ENCODE assay signal across 23 mouse cellular contexts in the genomic region with DNA sequence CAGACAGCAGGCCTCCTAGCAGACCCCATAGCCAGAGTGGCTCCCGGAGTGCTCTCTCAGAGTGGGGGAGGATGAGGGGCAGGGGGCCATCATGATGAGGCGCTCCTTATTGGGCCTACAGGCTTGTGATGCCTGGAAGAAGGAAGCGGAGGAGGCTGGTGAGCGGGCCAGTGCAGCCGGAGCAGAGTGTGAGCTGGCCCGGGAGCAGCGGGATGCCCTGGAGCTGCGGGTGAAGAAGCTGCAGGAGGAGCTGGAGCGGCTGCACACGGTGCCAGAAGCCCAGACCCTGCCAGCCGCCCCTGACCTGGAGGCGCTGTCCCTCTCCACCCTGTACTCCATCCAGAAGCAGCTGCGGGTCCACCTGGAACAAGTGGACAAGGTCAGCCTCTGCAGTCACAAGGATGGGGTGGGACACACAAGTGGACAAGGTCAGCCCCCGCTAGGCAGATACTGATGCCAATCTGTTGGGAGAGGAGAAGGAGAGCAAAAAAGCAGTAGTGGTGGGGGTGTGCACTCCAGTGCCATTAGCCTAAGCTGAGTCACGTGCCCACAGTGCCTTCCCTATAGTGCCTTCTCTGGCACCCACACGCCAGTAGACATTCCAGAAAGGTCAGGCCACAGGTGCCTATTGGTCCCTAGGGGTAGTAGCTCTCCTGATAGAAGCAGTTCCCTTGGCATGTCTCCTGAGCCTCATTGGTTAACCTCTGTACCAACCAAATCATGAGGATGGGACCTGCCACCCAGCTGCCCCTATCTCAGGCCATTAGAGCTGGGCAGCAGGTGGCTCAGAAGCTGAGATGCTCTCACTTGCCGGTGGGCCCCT. TPM values are rescaled to one million over a fixed set of nuclear protein-coding genes. Genes with fewer than 3 reads are reported as not detected.
DNase-seq lines count a peak whose midpoint lies in the region; ATAC-seq and TF ChIP-seq lines count a peak whose summit lies in the region.
"Had no signal": no experiment of that assay in that cellular context is flagged by ENCODE, and none has a peak within 500 bp of the region (broad histone marks: within the 10 kb centered on the region; RNA-seq: fewer than 3 reads in every experiment).

No protein-coding gene starts in this region.

- H3K9me3 ChIP-seq in megakaryocyte, embryonic 14.5 days, result no peaks in the 10 kb centered on the region
- no peaks in the 10 kb centered on the region for H3K9me3 ChIP-seq in embryonic facial prominence, embryonic 12.5 days
- H3K9me3 ChIP-seq in forebrain, embryonic 11.5 days (ENCODE audit: control insufficient read depth, low read length), result no peaks in the 10 kb centered on the region
- H3K9me3 ChIP-seq: forebrain, embryonic 13.5 days; heart, embryonic 13.5 days; kidney, embryonic 15.5 days; limb, embryonic 13.5 days had no signal

- 91% methylated on average over 17 of the region's 17 CpGs for WGBS in embryonic facial prominence, embryonic 12.5 days
- WGBS in forebrain, embryonic 11.5 days, result 93% methylated on average over 17 of the region's 17 CpGs

- H3K27ac ChIP-seq in layer of hippocampus, adult 2 months, result peak overlapping the region; percentile 90
- peak overlapping the region; percentile 31; the same call in 1 of the 2 replicates for H3K27ac ChIP-seq in embryonic facial prominence, embryonic 12.5 days
- H3K27ac ChIP-seq in forebrain, embryonic 11.5 days (ENCODE audit: low read depth, low read length), result no peak overlapping the region
- H3K27ac ChIP-seq: forebrain, embryonic 13.5 days; heart, adult 2 months; kidney, embryonic 15.5 days; limb, embryonic 13.5 days had no signal

- ATAC-seq in megakaryocyte, adult 5-6 weeks (ENCODE audit: poor library complexity, severe bottlenecking), result no peak
- ATAC-seq in embryonic facial prominence, embryonic 12.5 days (ENCODE audit: insufficient number of reproducible peaks, insufficient read depth, low FRiP score, low TSS enrichment), result no peak
- no peak for ATAC-seq in forebrain, embryonic 11.5 days (replicated peaks; ENCODE audit: low FRiP score)
- ATAC-seq: forebrain, embryonic 13.5 days; hindbrain, embryonic 16.5 days; intestine, embryonic 16.5 days had no signal

- H3K4me1 ChIP-seq in megakaryocyte, embryonic 14.5 days, result peaks cover 97% of the 10 kb centered on the region
- no peaks in the 10 kb centered on the region for H3K4me1 ChIP-seq in embryonic facial prominence, embryonic 12.5 days
- H3K4me1 ChIP-seq in forebrain, embryonic 11.5 days (replicated peaks; ENCODE audit: control insufficient read depth, insufficient read depth, low read length), result no peaks in the 10 kb centered on the region
- H3K4me1 ChIP-seq: kidney, embryonic 15.5 days; limb, embryonic 13.5 days had no signal

- DNase-seq in cerebellum, adult 9-10 months, result peak; percentile 59
- no peak for DNase-seq in cerebellum, postnatal 14 days
- no peak for DNase-seq in layer of hippocampus, adult 2 months (ENCODE audit: low spot score in 2 of 2)
- DNase-seq in layer of hippocampus, postnatal 36 days, result no peak
- DNase-seq in forebrain, embryonic 11.5 days (ENCODE audit: low spot score), result no peak
- DNase-seq: adrenal gland, adult 2 months; B cell, adult 2 months; gastrocnemius, postnatal 36 days; heart, adult 2 months; heart, postnatal 36 days; lung, adult 2 months; midbrain, embryonic 14.5 days; spleen, adult 18-20 months; thymus, postnatal 14 days had no signal

- H3K9ac ChIP-seq in embryonic facial prominence, embryonic 12.5 days, result no peak overlapping the region
- H3K9ac ChIP-seq in forebrain, embryonic 11.5 days (ENCODE audit: low read length), result no peak overlapping the region
- H3K9ac ChIP-seq: forebrain, embryonic 13.5 days; kidney, embryonic 15.5 days; limb, embryonic 13.5 days had no signal

- H3K27me3 ChIP-seq in megakaryocyte, embryonic 14.5 days (replicated peaks), result no peaks in the 10 kb centered on the region
- no peaks in the 10 kb centered on the region for H3K27me3 ChIP-seq in embryonic facial prominence, embryonic 12.5 days
- no peaks in the 10 kb centered on the region for H3K27me3 ChIP-seq in forebrain, embryonic 11.5 days (ENCODE audit: control insufficient read depth, insufficient read depth, low read length)
- H3K27me3 ChIP-seq: forebrain, embryonic 13.5 days; heart, embryonic 13.5 days; kidney, embryonic 15.5 days; limb, embryonic 13.5 days had no signal

- H3K4me3 ChIP-seq in layer of hippocampus, adult 2 months, result no peak overlapping the region
- peak overlapping the region; percentile 15 for H3K4me3 ChIP-seq in megakaryocyte, embryonic 14.5 days (replicated peaks)
- H3K4me3 ChIP-seq in embryonic facial prominence, embryonic 12.5 days, result no peak overlapping the region
- no peak overlapping the region for H3K4me3 ChIP-seq in forebrain, embryonic 11.5 days (ENCODE audit: low read depth, low read length)
- H3K4me3 ChIP-seq: forebrain, embryonic 13.5 days; heart, adult 2 months; heart, embryonic 13.5 days; kidney, embryonic 15.5 days; limb, embryonic 13.5 days had no signal

- no peak for TF ChIP-seq CTCF in layer of hippocampus, adult 2 months (conservative IDR thresholded peaks at IDR 0.05)

- no peak overlapping the region for H3K4me2 ChIP-seq in embryonic facial prominence, embryonic 12.5 days (replicated peaks)
- no peak overlapping the region for H3K4me2 ChIP-seq in forebrain, embryonic 11.5 days (ENCODE audit: low read depth, low read length, severe bottlenecking)
- H3K4me2 ChIP-seq: forebrain, embryonic 13.5 days; heart, embryonic 13.5 days; kidney, embryonic 15.5 days; limb, embryonic 13.5 days had no signal

- H3K36me3 ChIP-seq in megakaryocyte, embryonic 14.5 days (replicated peaks; ENCODE audit: low read length), result peaks cover 100% of the 10 kb centered on the region
- peaks cover 89% of the 10 kb centered on the region for H3K36me3 ChIP-seq in embryonic facial prominence, embryonic 12.5 days
- H3K36me3 ChIP-seq in forebrain, embryonic 11.5 days (ENCODE audit: control insufficient read depth, insufficient read depth, low read length), result peaks cover 17% of the 10 kb centered on the region

RNA-seq across cellular contexts. Expression of gene Unc13d, which starts 18.7 kb away (rescaled TPM):
- total RNA-seq in layer of hippocampus, adult 2 months (2021), result 1 to 10 TPM; 1.3 to 2.1 TPM
- 1 to 10 TPM; 1.9 to 2.4 TPM for total RNA-seq in layer of hippocampus, postnatal 36 days (2021)
- 221 and 384 TPM in 2 replicates for polyA plus RNA-seq in megakaryocyte, embryonic 14.5 days (2012; ENCODE audit: insufficient read depth, low replicate concordance)
- 16.5 and 18.2 TPM in 2 replicates for total RNA-seq in megakaryocyte, adult 5-6 weeks (2015)
- 26.7 and 27.7 TPM in 2 replicates for total RNA-seq in megakaryocyte, adult 5-6 weeks (2017)
- 1.3 and 1.8 TPM in 2 replicates for polyA plus RNA-seq in embryonic facial prominence, embryonic 12.5 days (2016; fragmentation: Nextera tagmentation; extraction: Ambion mirVana)
- polyA plus RNA-seq in forebrain, embryonic 11.5 days (2014; fragmentation: Nextera tagmentation; extraction: Ambion mirVana), result 1.6 and 2.2 TPM in 2 replicates

RNA-seq across cellular contexts. Expression of gene Wbp2, which starts 27.7 kb away (rescaled TPM):
- 100 to 1,000 TPM; 417 to 440 TPM for total RNA-seq in layer of hippocampus, adult 2 months (2021)
- 100 to 1,000 TPM; 402 to 404 TPM for total RNA-seq in layer of hippocampus, postnatal 36 days (2021)
- 842 and 1,717 TPM in 2 replicates for polyA plus RNA-seq in megakaryocyte, embryonic 14.5 days (2012; ENCODE audit: insufficient read depth, low replicate concordance)
- 89.9 and 100 TPM in 2 replicates for total RNA-seq in megakaryocyte, adult 5-6 weeks (2015)
- total RNA-seq in megakaryocyte, adult 5-6 weeks (2017), result 39.5 and 49.8 TPM in 2 replicates
- 44.9 and 48.3 TPM in 2 replicates for polyA plus RNA-seq in embryonic facial prominence, embryonic 12.5 days (2016; fragmentation: Nextera tagmentation; extraction: Ambion mirVana)
- 100.0 and 111 TPM in 2 replicates for polyA plus RNA-seq in forebrain, embryonic 11.5 days (2014; fragmentation: Nextera tagmentation; extraction: Ambion mirVana)

RNA-seq across cellular contexts. Expression of gene Unk, which starts 29.0 kb away (rescaled TPM):
- total RNA-seq in layer of hippocampus, adult 2 months (2021), result 10 to 100 TPM; 26.3 to 30.8 TPM
- 10 to 100 TPM; 19.4 to 21.9 TPM for total RNA-seq in layer of hippocampus, postnatal 36 days (2021)
- polyA plus RNA-seq in megakaryocyte, embryonic 14.5 days (2012; ENCODE audit: insufficient read depth, low replicate concordance), result 18.8 and 53.4 TPM in 2 replicates
- total RNA-seq in megakaryocyte, adult 5-6 weeks (2015), result 10.1 and 10.5 TPM in 2 replicates
- 7.8 and 8.3 TPM in 2 replicates for total RNA-seq in megakaryocyte, adult 5-6 weeks (2017)
- 43.6 and 44.1 TPM in 2 replicates for polyA plus RNA-seq in embryonic facial prominence, embryonic 12.5 days (2016; fragmentation: Nextera tagmentation; extraction: Ambion mirVana)
- polyA plus RNA-seq in forebrain, embryonic 11.5 days (2014; fragmentation: Nextera tagmentation; extraction: Ambion mirVana), result 40.7 and 48.5 TPM in 2 replicates

RNA-seq across cellular contexts. Expression of gene H3f3b, which starts 31.3 kb away (rescaled TPM):
- total RNA-seq in layer of hippocampus, adult 2 months (2021), result 100 to 1,000 TPM; 285 to 322 TPM
- total RNA-seq in layer of hippocampus, postnatal 36 days (2021), result 100 to 1,000 TPM; 263 to 275 TPM
- 819 and 908 TPM in 2 replicates for polyA plus RNA-seq in megakaryocyte, embryonic 14.5 days (2012; ENCODE audit: insufficient read depth, low replicate concordance)
- 756 and 808 TPM in 2 replicates for total RNA-seq in megakaryocyte, adult 5-6 weeks (2015)
- total RNA-seq in megakaryocyte, adult 5-6 weeks (2017), result 735 and 795 TPM in 2 replicates
- 2,246 and 2,293 TPM in 2 replicates for polyA plus RNA-seq in embryonic facial prominence, embryonic 12.5 days (2016; fragmentation: Nextera tagmentation; extraction: Ambion mirVana)
- 1,836 and 1,931 TPM in 2 replicates for polyA plus RNA-seq in forebrain, embryonic 11.5 days (2014; fragmentation: Nextera tagmentation; extraction: Ambion mirVana)

RNA-seq across cellular contexts. Expression of gene Galk1, which starts 46.6 kb away (rescaled TPM):
- 10 to 100 TPM; 13.3 to 13.5 TPM for total RNA-seq in layer of hippocampus, adult 2 months (2021)
- total RNA-seq in layer of hippocampus, postnatal 36 days (2021), result 10 to 100 TPM; 13.4 to 14.2 TPM
- 197 and 238 TPM in 2 replicates for polyA plus RNA-seq in megakaryocyte, embryonic 14.5 days (2012; ENCODE audit: insufficient read depth, low replicate concordance)
- 4.6 and 5.0 TPM in 2 replicates for total RNA-seq in megakaryocyte, adult 5-6 weeks (2015)
- total RNA-seq in megakaryocyte, adult 5-6 weeks (2017), result 10.4 and 10.8 TPM in 2 replicates
- 165 and 169 TPM in 2 replicates for polyA plus RNA-seq in embryonic facial prominence, embryonic 12.5 days (2016; fragmentation: Nextera tagmentation; extraction: Ambion mirVana)
- polyA plus RNA-seq in forebrain, embryonic 11.5 days (2014; fragmentation: Nextera tagmentation; extraction: Ambion mirVana), result 142 and 151 TPM in 2 replicates

Comparison
In these comparisons a context has a peak if more than half of its experiments do, and no peak if none do; other contexts are left out.
1. RNA of gene Unc13d, which starts 18.7 kb away (total RNA-seq): 16.5 to 27.7 TPM in megakaryocyte, adult 5-6 weeks; 1.9 to 2.4 TPM in layer of hippocampus, postnatal 36 days and 1.3 to 2.1 TPM in layer of hippocampus, adult 2 months; every median in the first group is over 4 times any median in the second.